Mouse (Mus musculus) liver, embryonic 11.5 days (tissue): ENCODE measurements around the gene Serpina3n. TPM values are rescaled to one million over a fixed set of nuclear protein-coding genes. Genes with fewer than 3 reads are reported as not detected.
"Not testable (repeated sequence)": the region's sequence is repeated elsewhere in the genome, so short reads cannot be mapped to it uniquely, and the experiment has no call there.

Experiments
- ATAC-seq: fragments of 200-750 bp; cut with Nextera tagmentation; replicated peaks from 2 replicates; pipeline ENCODE4 v1.8.0; 2017; ENCODE audit warnings: moderate number of reproducible peaks, mild to moderate bottlenecking, moderate TSS enrichment, moderate library complexity; ENCODE audit not compliant: low FRiP score
- DNase-seq: peaks from one replicate; pipeline ENCODE4 v3.0.0-alpha.2; 2017; ENCODE audit warnings: low spot score
- H3K27ac ChIP-seq: fragments of 300-500 bp; sonication (generic); 2 replicates; pipeline ENCODE4 v1.5.1; 2014; ENCODE audit warnings: mild to moderate bottlenecking, low read depth, low read length, control low read depth
- H3K27me3 ChIP-seq: fragments of 300-500 bp; sonication (generic); replicated peaks from 2 replicates; pipeline ENCODE4 v1.6.1; 2014; ENCODE audit warnings: low read length, mixed read lengths; ENCODE audit not compliant: control insufficient read depth, insufficient read depth
- H3K36me3 ChIP-seq: fragments of 300-500 bp; sonication (generic); 2 replicates; pipeline ENCODE4 v1.6.1; 2014; ENCODE audit warnings: mild to moderate bottlenecking, low read length, moderate library complexity, mixed read lengths; ENCODE audit not compliant: control insufficient read depth, insufficient read depth
- H3K4me1 ChIP-seq: fragments of 300-500 bp; sonication (generic); replicated peaks from 2 replicates; pipeline ENCODE4 v1.6.1; 2014; ENCODE audit warnings: low read length, mixed read lengths; ENCODE audit not compliant: control insufficient read depth, insufficient read depth
- H3K4me2 ChIP-seq: fragments of 300-500 bp; sonication (generic); 2 replicates; pipeline ENCODE4 v1.6.1; 2014; ENCODE audit warnings: mild to moderate bottlenecking, control low read depth, moderate library complexity
- H3K4me3 ChIP-seq: fragments of 300-500 bp; sonication (generic); 2 replicates; pipeline ENCODE4 v1.5.1; 2014; ENCODE audit warnings: low read depth, low read length, control low read depth
- H3K9ac ChIP-seq: fragments of 300-500 bp; sonication (generic); 2 replicates; pipeline ENCODE4 v1.6.1; 2014; ENCODE audit warnings: low read depth, low read length, control low read depth
- H3K9me3 ChIP-seq: fragments of 300-500 bp; sonication (generic); 2 replicates; pipeline ENCODE4 v1.6.1; 2016; ENCODE audit warnings: low read length, inconsistent platforms, mixed read lengths; ENCODE audit not compliant: control insufficient read depth
- WGBS: fragments of 180-500 bp; shearing (Covaris S2); extraction: QIAGEN DNeasy Blood & Tissue Kit; methylation state at CpG from one replicate; pipeline ENCODE4 v1.1.7; 2014; 5-methylcytosine and 5-hydroxymethylcytosine counted together
- polyA plus RNA-seq: library from polyadenylated mRNA; unstranded; fragments of >200 nt; fragmentation: Nextera tagmentation; extraction: Ambion mirVana; gene quantifications from 2 replicates; pipeline ENCODE4 v1.2.1, GENCODE M21; 2014

The Serpina3n gene
- polyA plus RNA-seq, 1 experiment from 2014 or later: not detected

- DNase-seq: no peak
Observed at GRCm38 (mm10) chr12:104388477-104388876, 18.1 kb upstream of the Serpina3n start.

GRCm38 (mm10) chr12:104391057-104391456, 15.5 kb upstream of the Serpina3n start:
- not testable (repeated sequence) for H3K36me3 ChIP-seq, H3K27ac ChIP-seq, DNase-seq, ATAC-seq, H3K27me3 ChIP-seq, H3K9me3 ChIP-seq, H3K4me3 ChIP-seq, H3K4me2 ChIP-seq, H3K4me1 ChIP-seq, H3K9ac ChIP-seq
- WGBS: 47% methylated on average over 2 of the region's 2 CpGs

More at GRCm38 (mm10) chr12:104388477-104388876, 18.1 kb upstream of the Serpina3n start:
- no peak overlapping the region for H3K4me3 ChIP-seq
- no peaks in the 10 kb centered on the region for H3K4me1 ChIP-seq
- H3K9me3 ChIP-seq: no peaks in the 10 kb centered on the region
- H3K27ac ChIP-seq: no peak overlapping the region
- ATAC-seq: no peak
- H3K36me3 ChIP-seq: no peaks in the 10 kb centered on the region
- no peak overlapping the region for H3K9ac ChIP-seq
- no peak overlapping the region for H3K4me2 ChIP-seq
- H3K27me3 ChIP-seq: no peaks in the 10 kb centered on the region

GRCm38 (mm10) chr12:104403968-104404367, 2.6 kb upstream of the Serpina3n start:
- no peak for ATAC-seq
- Histone ChIP-seq H3K9ac (no peak overlapping the region), H3K27ac (no peak overlapping the region), H3K4me1 (no peaks in the 10 kb centered on the region), H3K4me3 (no peak overlapping the region), H3K4me2 (no peak overlapping the region), H3K9me3 (no peaks in the 10 kb centered on the region), H3K36me3 (no peaks in the 10 kb centered on the region), H3K27me3 (no peaks in the 10 kb centered on the region)
- 66% methylated on average over 5 of the region's 5 CpGs for WGBS
- DNase-seq: no peak

GRCm38 (mm10) chr12:104412507-104412906, 6.0 kb downstream of the Serpina3n start:
- no peaks in the 10 kb centered on the region for H3K36me3 ChIP-seq
- no peaks in the 10 kb centered on the region for H3K9me3 ChIP-seq
- 81% methylated on average over 6 of the region's 6 CpGs for WGBS
- ATAC-seq (no peak), DNase-seq (no peak)
- H3K4me2 ChIP-seq: no peak overlapping the region
- no peaks in the 10 kb centered on the region for H3K4me1 ChIP-seq
- no peak overlapping the region for H3K4me3 ChIP-seq
- no peaks in the 10 kb centered on the region for H3K27me3 ChIP-seq
- H3K9ac ChIP-seq: no peak overlapping the region
- H3K27ac ChIP-seq: no peak overlapping the region

GRCm38 (mm10) chr12:104414576-104414975, 8.0 kb downstream of the Serpina3n start:
- ATAC-seq: no peak
- no peak for DNase-seq
- no peaks in the 10 kb centered on the region for H3K4me1 ChIP-seq
- 46% methylated on average over 2 of the region's 2 CpGs for WGBS
- no peaks in the 10 kb centered on the region for H3K27me3 ChIP-seq
- no peak overlapping the region for H3K4me3 ChIP-seq
- no peak overlapping the region for H3K9ac ChIP-seq
- no peak overlapping the region for H3K27ac ChIP-seq
- no peaks in the 10 kb centered on the region for H3K9me3 ChIP-seq
- no peak overlapping the region for H3K4me2 ChIP-seq
- no peaks in the 10 kb centered on the region for H3K36me3 ChIP-seq

GRCm38 (mm10) chr12:104415625-104416315, 9.2 kb downstream of the Serpina3n start:
- no peak overlapping the region for H3K4me3 ChIP-seq
- no peak overlapping the region for H3K9ac ChIP-seq
- DNase-seq (no peak), ATAC-seq (no peak)
- H3K27ac ChIP-seq: no peak overlapping the region
- no peaks in the 10 kb centered on the region for H3K9me3 ChIP-seq
- H3K4me1 ChIP-seq: no peaks in the 10 kb centered on the region
- 55% methylated on average over 6 of the region's 6 CpGs for WGBS
- H3K27me3 ChIP-seq: no peaks in the 10 kb centered on the region
- no peak overlapping the region for H3K4me2 ChIP-seq
- H3K36me3 ChIP-seq: no peaks in the 10 kb centered on the region

GRCm38 (mm10) chr12:104418340-104419135, 12.0 kb downstream of the Serpina3n start:
- no peaks in the 10 kb centered on the region for H3K9me3 ChIP-seq
- no peaks in the 10 kb centered on the region for H3K4me1 ChIP-seq
- DNase-seq (peak; percentile 80), ATAC-seq (peak; percentile 30)
- no peak overlapping the region for H3K27ac ChIP-seq
- H3K36me3 ChIP-seq: no peaks in the 10 kb centered on the region
- no peak overlapping the region; the same call in 1 of the 2 replicates for H3K4me3 ChIP-seq
- H3K9ac ChIP-seq: no peak overlapping the region
- no peaks in the 10 kb centered on the region for H3K27me3 ChIP-seq
- 23% methylated on average over 17 of the region's 17 CpGs for WGBS
- peak overlapping the region; percentile 18 for H3K4me2 ChIP-seq

- ATAC-seq (no peak), DNase-seq (no peak)
- 13% methylated on average over 2 of the region's 2 CpGs for WGBS
- Histone ChIP-seq H3K9ac (no peak overlapping the region), H3K9me3 (no peaks in the 10 kb centered on the region), H3K27ac (no peak overlapping the region), H3K27me3 (no peaks in the 10 kb centered on the region), H3K36me3 (no peaks in the 10 kb centered on the region), H3K4me3 (no peak overlapping the region), H3K4me1 (no peaks in the 10 kb centered on the region), H3K4me2 (no peak overlapping the region)
Observed at GRCm38 (mm10) chr12:104419136-104419462, 12.6 kb downstream of the Serpina3n start.
